Comparison of ENCODE assay signal across 25 mouse cellular contexts in genomic region chr5:114687901-114688300, GRCm38 (mm10). TPM values are rescaled to one million over a fixed set of nuclear protein-coding genes. Genes with fewer than 3 reads are reported as not detected.
DNase-seq lines count a peak whose midpoint lies in the region; ATAC-seq and TF ChIP-seq lines count a peak whose summit lies in the region.
"Had no signal": no experiment of that assay in that cellular context is flagged by ENCODE, and none has a peak within 500 bp of the region (broad histone marks: within the 10 kb centered on the region; RNA-seq: fewer than 3 reads in every experiment).

No protein-coding gene starts in this region.

- no peak for TF ChIP-seq POLR2A in MEL (IDR thresholded peaks at IDR 0.05; ENCODE audit: control insufficient read depth in 1 of 2, insufficient read depth in 1 of 2, low read depth in 1 of 2, low read length in 2 of 2, poor library complexity in 1 of 2)

- DNase-seq in gastrocnemius, adult 2 months = peak; percentile 13
- no peak for DNase-seq in gastrocnemius, adult 18-20 months (ENCODE audit: low spot score)
- DNase-seq in 416B (ENCODE audit: low read depth) = peak; percentile 39
- peak; percentile 40 for DNase-seq in MEL (ENCODE audit: low read depth, low spot score)
- DNase-seq in induced T-regulatory cell, adult 2 months (ENCODE audit: low read depth) = peak; percentile 59
- no peak for DNase-seq in midbrain, embryonic 14.5 days
- DNase-seq: adrenal gland, postnatal 14 days; cerebellum, adult 9-10 months; gastrocnemius, postnatal 25 days; heart, adult 18-20 months; heart, postnatal 10 days; kidney, adult 11 months; kidney, postnatal 10 days; liver, embryonic 13.5 days; lung, embryonic 14.5 days; thymus, postnatal 25 days had no signal

- peaks cover 0 to 18% of the 10 kb centered on the region in 2 experiments; a peak in 2 of 4 replicates for H3K4me1 ChIP-seq in MEL (ENCODE audit: control insufficient read depth in 1 of 2, insufficient read depth in 2 of 2, low read length in 2 of 2)
- peaks cover 19% of the 10 kb centered on the region for H3K4me1 ChIP-seq in forebrain, embryonic 16.5 days (replicated peaks; ENCODE audit: control insufficient read depth, insufficient read depth, low read length)
- peaks cover 13% of the 10 kb centered on the region for H3K4me1 ChIP-seq in midbrain, embryonic 14.5 days (ENCODE audit: control insufficient read depth, insufficient read depth, low read length)
- H3K4me1 ChIP-seq in intestine, postnatal 0 days (replicated peaks; ENCODE audit: control insufficient read depth, insufficient read depth, low read length) = no peaks in the 10 kb centered on the region; the same call in 1 of the 2 replicates

- H3K9me3 ChIP-seq in MEL (replicated peaks; ENCODE audit: insufficient read depth, low read length) = no peaks in the 10 kb centered on the region
- no peaks in the 10 kb centered on the region for H3K9me3 ChIP-seq in forebrain, embryonic 16.5 days (ENCODE audit: control insufficient read depth, low read length)
- no peaks in the 10 kb centered on the region for H3K9me3 ChIP-seq in midbrain, embryonic 14.5 days (ENCODE audit: control insufficient read depth, low read length)
- H3K9me3 ChIP-seq in intestine, postnatal 0 days (ENCODE audit: control insufficient read depth) = no peaks in the 10 kb centered on the region
- H3K9me3 ChIP-seq: embryonic facial prominence, embryonic 15.5 days; heart, embryonic 12.5 days; hindbrain, embryonic 10.5 days; limb, embryonic 13.5 days; liver, embryonic 13.5 days; midbrain, embryonic 10.5 days had no signal

- no peak for TF ChIP-seq EP300 in MEL (IDR thresholded peaks at IDR 0.05; ENCODE audit: low read depth in 1 of 2, low read length in 2 of 2)

- TF ChIP-seq RAD21 in MEL (IDR thresholded peaks at IDR 0.05; ENCODE audit: low read depth, low read length) = no peak

- no peak overlapping the region for H3K27ac ChIP-seq in gastrocnemius, adult 2 months
- no peak overlapping the region for H3K27ac ChIP-seq in MEL (ENCODE audit: control insufficient read depth, low read depth, low read length)
- H3K27ac ChIP-seq in forebrain, embryonic 16.5 days (ENCODE audit: low read length) = no peak overlapping the region
- H3K27ac ChIP-seq in midbrain, embryonic 14.5 days (replicated peaks; ENCODE audit: low read depth, low read length) = no peak overlapping the region
- H3K27ac ChIP-seq in intestine, postnatal 0 days (ENCODE audit: low read depth, low read length) = no peak overlapping the region
- H3K27ac ChIP-seq: hindbrain, embryonic 10.5 days; hindbrain, postnatal 0 days; limb, embryonic 13.5 days; liver, embryonic 13.5 days; midbrain, embryonic 10.5 days had no signal

- no peaks in the 10 kb centered on the region for H3K27me3 ChIP-seq in MEL (ENCODE audit: control insufficient read depth in 1 of 2, insufficient read depth in 2 of 2, low read length in 2 of 2)
- peaks cover 7% of the 10 kb centered on the region for H3K27me3 ChIP-seq in forebrain, embryonic 16.5 days (replicated peaks; ENCODE audit: control insufficient read depth, insufficient read depth, low read length)
- H3K27me3 ChIP-seq in midbrain, embryonic 14.5 days (ENCODE audit: control insufficient read depth, insufficient read depth, low read length) = no peaks in the 10 kb centered on the region
- H3K27me3 ChIP-seq in intestine, postnatal 0 days (replicated peaks; ENCODE audit: control insufficient read depth, insufficient read depth, low read length) = no peaks in the 10 kb centered on the region
- H3K27me3 ChIP-seq: embryonic facial prominence, embryonic 15.5 days; limb, embryonic 13.5 days had no signal

- ATAC-seq in forebrain, embryonic 16.5 days = no peak
- no peak for ATAC-seq in midbrain, embryonic 14.5 days (ENCODE audit: low FRiP score, low TSS enrichment)
- ATAC-seq in intestine, postnatal 0 days = no peak
- ATAC-seq: forebrain, embryonic 14.5 days had no signal

- no peak for TF ChIP-seq CTCF in gastrocnemius, adult 2 months (IDR thresholded peaks at IDR 0.05)
- TF ChIP-seq CTCF in MEL (IDR thresholded peaks at IDR 0.05 in 2 of 3, conservative IDR thresholded peaks at IDR 0.05 in 1 of 3; ENCODE audit: control insufficient read depth in 1 of 3, insufficient read depth in 1 of 3, low read depth in 2 of 3, low read length in 3 of 3, poor library complexity in 1 of 3, severe bottlenecking in 1 of 3) = no peak
- TF ChIP-seq CTCF in intestine, postnatal 0 days (IDR thresholded peaks at IDR 0.05; ENCODE audit: low read depth) = no peak

- no peak overlapping the region for H3K4me3 ChIP-seq in gastrocnemius, adult 2 months
- no peak overlapping the region for H3K4me3 ChIP-seq in MEL (ENCODE audit: control insufficient read depth in 1 of 2, insufficient read depth in 1 of 2, low read depth in 2 of 2, low read length in 2 of 2)
- H3K4me3 ChIP-seq in forebrain, embryonic 16.5 days (replicated peaks; ENCODE audit: low read length) = no peak overlapping the region
- no peak overlapping the region for H3K4me3 ChIP-seq in midbrain, embryonic 14.5 days (replicated peaks; ENCODE audit: low read depth, low read length)
- H3K4me3 ChIP-seq in intestine, postnatal 0 days (ENCODE audit: low read depth, low read length) = no peak overlapping the region
- H3K4me3 ChIP-seq: heart, embryonic 12.5 days; hindbrain, embryonic 10.5 days; limb, embryonic 13.5 days; liver, embryonic 13.5 days; midbrain, embryonic 10.5 days had no signal

- H3K36me3 ChIP-seq in MEL (ENCODE audit: control insufficient read depth in 1 of 2, insufficient read depth in 2 of 2, low read length in 2 of 2) = peaks cover 0 to 6% of the 10 kb centered on the region in 2 experiments; a peak in 1 of 4 replicates
- no peaks in the 10 kb centered on the region for H3K36me3 ChIP-seq in forebrain, embryonic 16.5 days (ENCODE audit: control insufficient read depth, insufficient read depth)
- no peaks in the 10 kb centered on the region for H3K36me3 ChIP-seq in midbrain, embryonic 14.5 days (ENCODE audit: control insufficient read depth, insufficient read depth, low read length)
- H3K36me3 ChIP-seq in intestine, postnatal 0 days (ENCODE audit: control insufficient read depth, insufficient read depth) = no peaks in the 10 kb centered on the region
- H3K36me3 ChIP-seq: embryonic facial prominence, embryonic 15.5 days; heart, embryonic 12.5 days; hindbrain, embryonic 10.5 days; limb, embryonic 13.5 days; liver, embryonic 13.5 days; midbrain, embryonic 10.5 days had no signal

- peaks cover 6% of the 10 kb centered on the region for H3K79me2 ChIP-seq in MEL (ENCODE audit: control insufficient read depth, insufficient read depth, low read length, poor library complexity)

- H3K9ac ChIP-seq in MEL (ENCODE audit: control insufficient read depth, low read depth, low read length, poor library complexity, severe bottlenecking) = no peak overlapping the region
- no peak overlapping the region for H3K9ac ChIP-seq in forebrain, embryonic 16.5 days (replicated peaks; ENCODE audit: low read depth, low read length)
- no peak overlapping the region for H3K9ac ChIP-seq in midbrain, embryonic 14.5 days (replicated peaks; ENCODE audit: low read length)
- no peak overlapping the region for H3K9ac ChIP-seq in intestine, postnatal 0 days (ENCODE audit: low read depth, low read length)
- H3K9ac ChIP-seq: embryonic facial prominence, embryonic 15.5 days; heart, embryonic 12.5 days; limb, embryonic 13.5 days; liver, embryonic 13.5 days; lung, embryonic 14.5 days had no signal

- no peak overlapping the region for H3K4me2 ChIP-seq in forebrain, embryonic 16.5 days (ENCODE audit: low read length)
- no peak overlapping the region for H3K4me2 ChIP-seq in midbrain, embryonic 14.5 days (ENCODE audit: low read length)
- H3K4me2 ChIP-seq in intestine, postnatal 0 days (replicated peaks; ENCODE audit: low read depth) = no peak overlapping the region
- H3K4me2 ChIP-seq: heart, embryonic 12.5 days; limb, embryonic 13.5 days; liver, embryonic 13.5 days; lung, embryonic 14.5 days had no signal

- intact Hi-C loops in gastrocnemius, adult 2 months (cut with DNase I) = no loop called here

TF ChIP-seq in MEL, 35 proteins besides CTCF, POLR2A, EP300 and RAD21 (continues in another document):
- TF ChIP-seq USF2 (IDR thresholded peaks at IDR 0.05; ENCODE audit: borderline replicate concordance in 1 of 2, insufficient read depth in 1 of 2, low read depth in 1 of 2, low read length in 2 of 2) = no peak
- TF ChIP-seq NRF1 (IDR thresholded peaks at IDR 0.05; ENCODE audit: insufficient read depth, low read depth, low read length, poor library complexity, severe bottlenecking) = no peak
- TF ChIP-seq NELFE (IDR thresholded peaks at IDR 0.05; ENCODE audit: low read depth, low read length) = no peak

RNA-seq across cellular contexts. Expression of gene Gltp, which starts 2.9 kb away (rescaled TPM):
- 10 to 100 TPM in 1 of 2 experiments, 1 to 10 TPM in 1; 6.7 to 10.8 TPM for total RNA-seq in gastrocnemius, adult 2 months (2021)
- total RNA-seq in gastrocnemius, adult 18-20 months (2021) = 1 to 10 TPM; 7.2 to 8.7 TPM
- total RNA-seq in MEL (2012; rRNA removed) = 18.3 and 18.8 TPM in 2 replicates
- polyA plus RNA-seq in MEL (2012; ENCODE audit: insufficient read depth in 1 of 2, insufficient read length in 2 of 2, low read depth in 1 of 2, low replicate concordance in 2 of 2, missing spikeins in 1 of 2) = 100 to 1,000 TPM in 1 of 2 experiments, 10 to 100 TPM in 1; 67.2 to 211 TPM
- polyA plus RNA-seq in forebrain, embryonic 16.5 days (2015; fragmentation: Nextera tagmentation; extraction: Ambion mirVana) = 30.8 and 32.9 TPM in 2 replicates
- polyA plus RNA-seq in midbrain, embryonic 14.5 days (2014; fragmentation: Nextera tagmentation; extraction: Ambion mirVana) = 27.6 and 30.4 TPM in 2 replicates
- 111 and 115 TPM in 2 replicates for polyA plus RNA-seq in intestine, postnatal 0 days (2015; fragmentation: Nextera tagmentation; extraction: Ambion mirVana)

RNA-seq across cellular contexts. Expression of gene Tchp, which starts 19.7 kb away (rescaled TPM):
- 1 to 10 TPM; 3.6 to 3.8 TPM for total RNA-seq in gastrocnemius, adult 2 months (2021)
- 1 to 10 TPM; 2.3 to 2.9 TPM for total RNA-seq in gastrocnemius, adult 18-20 months (2021)
- total RNA-seq in MEL (2012; rRNA removed) = 10.4 and 13.6 TPM in 2 replicates
- polyA plus RNA-seq in MEL (2012; ENCODE audit: insufficient read depth in 1 of 2, insufficient read length in 2 of 2, low read depth in 1 of 2, low replicate concordance in 2 of 2, missing spikeins in 1 of 2) = 10 to 100 TPM in 1 of 2 experiments, not detected in 1; 21.1 TPM
- 12.7 and 16.0 TPM in 2 replicates for polyA plus RNA-seq in forebrain, embryonic 16.5 days (2015; fragmentation: Nextera tagmentation; extraction: Ambion mirVana)
- polyA plus RNA-seq in midbrain, embryonic 14.5 days (2014; fragmentation: Nextera tagmentation; extraction: Ambion mirVana) = 14.0 and 14.4 TPM in 2 replicates
- polyA plus RNA-seq in intestine, postnatal 0 days (2015; fragmentation: Nextera tagmentation; extraction: Ambion mirVana) = 3.7 and 4.2 TPM in 2 replicates

RNA-seq across cellular contexts. Expression of gene Trpv4, which starts 29.7 kb away (rescaled TPM):
- 1 to 10 TPM; 1.9 to 2.0 TPM for total RNA-seq in gastrocnemius, adult 2 months (2021)
- total RNA-seq in gastrocnemius, adult 18-20 months (2021) = 1 to 10 TPM; 1.8 to 2.1 TPM
- not detected in 2 replicates for total RNA-seq in MEL (2012; rRNA removed)
- polyA plus RNA-seq in MEL (2012; ENCODE audit: insufficient read depth in 1 of 2, insufficient read length in 2 of 2, low read depth in 1 of 2, low replicate concordance in 2 of 2, missing spikeins in 1 of 2) = under 1 TPM in 1 of 2 experiments, not detected in 1; 0.29 TPM
- 0.75 and 1.2 TPM in 2 replicates for polyA plus RNA-seq in forebrain, embryonic 16.5 days (2015; fragmentation: Nextera tagmentation; extraction: Ambion mirVana)
- 0.46 and 0.86 TPM in 2 replicates for polyA plus RNA-seq in midbrain, embryonic 14.5 days (2014; fragmentation: Nextera tagmentation; extraction: Ambion mirVana)
- 0.70 and 1.0 TPM in 2 replicates for polyA plus RNA-seq in intestine, postnatal 0 days (2015; fragmentation: Nextera tagmentation; extraction: Ambion mirVana)

Comparison
In these comparisons a context has a peak if more than half of its experiments do, and no peak if none do; other contexts are left out.
1. DNase-seq: peak in gastrocnemius, adult 2 months (single experiment), 416B (single experiment), MEL (single experiment) and induced T-regulatory cell, adult 2 months (single experiment); none in gastrocnemius, adult 18-20 months (single experiment) and midbrain, embryonic 14.5 days (single experiment).